Mouse (Mus musculus) lung, postnatal 10 days (tissue): ENCODE measurements at regions not wholly inside any gene's neighbourhood (a gene's known extent, or its start where the extent isn't known, plus 50 kb on each side); places are given as distances from the start of the nearest gene placed in this dataset.
A peak's percentile ranks its signal among the peaks of the same experiment; 100 is the strongest.

ENCODE experiments used
- DNase-seq: peaks from one replicate; pipeline ENCODE4 v3.0.0; 2021

- DNase-seq, result no peak
Observed at GRCm38 (mm10) chr1:19754346-19754745, 545.6 kb downstream of the Tfap2b start.

- DNase-seq, result no peak
Observed at GRCm38 (mm10) chr1:19757921-19758436, 549.3 kb downstream of the Tfap2b start.

GRCm38 (mm10) chr1:19766879-19767278 lies 558.2 kb downstream of the Tfap2b start:
- no peak for DNase-seq

- no peak for DNase-seq
Observed at GRCm38 (mm10) chr1:19772266-19772665, 563.6 kb downstream of the Tfap2b start.

GRCm38 (mm10) chr1:19774502-19774901 lies 565.8 kb downstream of the Tfap2b start:
- DNase-seq, result no peak

GRCm38 (mm10) chr1:19777542-19777941 lies 568.8 kb downstream of the Tfap2b start:
- no peak for DNase-seq

GRCm38 (mm10) chr1:19786971-19787370 lies 578.3 kb downstream of the Tfap2b start:
- DNase-seq, result no peak

GRCm38 (mm10) chr1:19794124-19794523 lies 585.4 kb downstream of the Tfap2b start:
- DNase-seq, result no peak

GRCm38 (mm10) chr1:19825887-19826286 lies 617.2 kb downstream of the Tfap2b start:
- no peak for DNase-seq

- no peak for DNase-seq
Observed at GRCm38 (mm10) chr1:19826455-19827366, 618.0 kb downstream of the Tfap2b start.

GRCm38 (mm10) chr1:19849918-19850317 lies 641.2 kb downstream of the Tfap2b start:
- peak; percentile 17 for DNase-seq

GRCm38 (mm10) chr1:19857250-19857649 lies 648.5 kb downstream of the Tfap2b start:
- no peak for DNase-seq

GRCm38 (mm10) chr1:19868478-19868877 lies 659.8 kb downstream of the Tfap2b start:
- DNase-seq, result no peak

GRCm38 (mm10) chr1:19881193-19881592 lies 672.5 kb downstream of the Tfap2b start:
- no peak for DNase-seq

GRCm38 (mm10) chr1:19899426-19899825 lies 690.7 kb downstream of the Tfap2b start:
- no peak for DNase-seq

- DNase-seq, result no peak
Observed at GRCm38 (mm10) chr1:19899889-19900310, 691.2 kb downstream of the Tfap2b start.

GRCm38 (mm10) chr1:19900983-19901531 lies 692.3 kb downstream of the Tfap2b start:
- DNase-seq, result no peak

- DNase-seq, result no peak
Observed at GRCm38 (mm10) chr1:19912194-19912846, 703.6 kb downstream of the Tfap2b start.

GRCm38 (mm10) chr1:19918762-19919161 lies 699.1 kb downstream of the Pkhd1 start:
- no peak for DNase-seq

- no peak for DNase-seq
Observed at GRCm38 (mm10) chr1:19927192-19927591, 690.7 kb downstream of the Pkhd1 start.

GRCm38 (mm10) chr1:19927736-19928327 lies 690.0 kb downstream of the Pkhd1 start:
- DNase-seq, result no peak

- DNase-seq, result no peak
Observed at GRCm38 (mm10) chr1:19951050-19951679, 666.7 kb downstream of the Pkhd1 start.
